Mouse (Mus musculus) embryonic facial prominence, embryonic 13.5 days (tissue): ENCODE results near the gene Sugt1. TPM values are rescaled to one million over a fixed set of nuclear protein-coding genes. Genes with fewer than 3 reads are reported as not detected.

Experiments used
- ATAC-seq: fragments of 200-750 bp; cut with Nextera tagmentation; 2 replicates; pipeline ENCODE4 v1.8.0; 2017; ENCODE audit warnings: low read depth; ENCODE audit not compliant: insufficient number of reproducible peaks, insufficient read depth, low FRiP score, low TSS enrichment
- H3K27ac ChIP-seq: fragments of 300-500 bp; sonication (generic); 2 replicates; pipeline ENCODE4 v1.5.1; 2015; ENCODE audit warnings: moderate library complexity, mild to moderate bottlenecking, inconsistent platforms
- H3K27me3 ChIP-seq: fragments of 300-500 bp; sonication (generic); 2 replicates; pipeline ENCODE4 v1.6.1; 2015; ENCODE audit warnings: mild to moderate bottlenecking, inconsistent platforms
- H3K36me3 ChIP-seq: fragments of 300-500 bp; sonication (generic); 2 replicates; pipeline ENCODE4 v1.6.1; 2015; ENCODE audit warnings: mild to moderate bottlenecking, inconsistent platforms
- H3K4me1 ChIP-seq: fragments of 300-500 bp; sonication (generic); 2 replicates; pipeline ENCODE4 v1.6.1; 2015; ENCODE audit warnings: inconsistent platforms
- H3K4me2 ChIP-seq: fragments of 300-500 bp; sonication (generic); 2 replicates; pipeline ENCODE4 v1.6.1; 2015; ENCODE audit warnings: moderate library complexity, mild to moderate bottlenecking, inconsistent platforms
- H3K4me3 ChIP-seq: fragments of 300-500 bp; sonication (generic); 2 replicates; pipeline ENCODE4 v1.5.1; 2015; ENCODE audit warnings: mild to moderate bottlenecking, inconsistent platforms
- H3K9ac ChIP-seq: fragments of 300-500 bp; sonication (generic); 2 replicates; pipeline ENCODE4 v1.6.1; 2015; ENCODE audit warnings: mild to moderate bottlenecking, inconsistent platforms
- H3K9me3 ChIP-seq: fragments of 300-500 bp; sonication (generic); 2 replicates; pipeline ENCODE4 v1.6.1; 2016; ENCODE audit warnings: inconsistent platforms
- WGBS: fragments of 180-500 bp; shearing (Covaris S2); methylation state at CpG from one replicate; pipeline ENCODE4 v1.1.7; 2015; ENCODE audit warnings: mixed read lengths; 5-methylcytosine and 5-hydroxymethylcytosine counted together
- polyA plus RNA-seq: library from polyadenylated mRNA; unstranded; fragments of >200 nt; fragmentation: Nextera tagmentation; extraction: Ambion mirVana; gene quantifications from 2 replicates; pipeline ENCODE4 v1.2.1, GENCODE M21; 2015

The Sugt1 gene
- polyA plus RNA-seq, 1 experiment from 2014 or later: 137 TPM

DNA sequence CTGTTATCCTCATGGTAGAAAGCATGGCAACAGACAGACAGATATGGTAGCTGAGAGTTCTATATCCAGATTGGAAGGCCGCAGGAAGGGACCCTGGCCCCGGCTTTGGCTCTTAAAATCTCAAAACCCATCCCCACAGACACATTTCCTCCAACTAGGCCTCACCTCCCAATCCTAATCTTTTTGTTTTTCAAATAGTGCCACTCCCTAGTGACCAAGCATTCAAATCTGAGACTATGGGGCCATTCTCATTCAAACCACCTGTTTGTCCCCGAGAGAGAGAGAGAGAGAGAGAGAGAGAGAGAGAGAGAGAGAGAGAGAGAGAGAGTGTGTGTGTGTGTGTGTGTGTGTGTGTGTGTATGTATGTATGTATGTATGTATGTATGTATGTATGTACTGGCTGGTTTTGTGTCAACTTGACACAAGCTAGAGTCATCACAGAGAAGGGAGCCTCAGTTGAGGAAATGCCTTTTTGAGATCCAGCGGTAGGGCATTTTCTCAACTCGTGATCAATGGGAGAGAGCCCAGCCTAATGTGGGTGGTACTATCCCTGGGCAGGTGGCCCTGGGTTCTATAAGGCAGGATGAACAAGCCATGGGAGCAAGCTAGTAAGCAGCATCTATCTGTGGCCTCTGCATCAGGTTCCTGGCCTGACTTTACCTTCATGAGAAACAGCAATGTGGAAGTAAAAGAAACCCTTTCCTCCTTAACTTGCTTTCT is 3.8 kb upstream of the Sugt1 start:
- Histone ChIP-seq H3K4me1 (peaks cover 11% of the 10 kb centered on the region), H3K27ac (no peak overlapping the region), H3K36me3 (peaks cover 18% of the 10 kb centered on the region), H3K4me2 (no peak overlapping the region), H3K9me3 (no peaks in the 10 kb centered on the region), H3K4me3 (no peak overlapping the region), H3K27me3 (no peaks in the 10 kb centered on the region), H3K9ac (no peak overlapping the region)
- 75% methylated on average over 5 of the region's 5 CpGs for WGBS
- no peak for ATAC-seq

DNA sequence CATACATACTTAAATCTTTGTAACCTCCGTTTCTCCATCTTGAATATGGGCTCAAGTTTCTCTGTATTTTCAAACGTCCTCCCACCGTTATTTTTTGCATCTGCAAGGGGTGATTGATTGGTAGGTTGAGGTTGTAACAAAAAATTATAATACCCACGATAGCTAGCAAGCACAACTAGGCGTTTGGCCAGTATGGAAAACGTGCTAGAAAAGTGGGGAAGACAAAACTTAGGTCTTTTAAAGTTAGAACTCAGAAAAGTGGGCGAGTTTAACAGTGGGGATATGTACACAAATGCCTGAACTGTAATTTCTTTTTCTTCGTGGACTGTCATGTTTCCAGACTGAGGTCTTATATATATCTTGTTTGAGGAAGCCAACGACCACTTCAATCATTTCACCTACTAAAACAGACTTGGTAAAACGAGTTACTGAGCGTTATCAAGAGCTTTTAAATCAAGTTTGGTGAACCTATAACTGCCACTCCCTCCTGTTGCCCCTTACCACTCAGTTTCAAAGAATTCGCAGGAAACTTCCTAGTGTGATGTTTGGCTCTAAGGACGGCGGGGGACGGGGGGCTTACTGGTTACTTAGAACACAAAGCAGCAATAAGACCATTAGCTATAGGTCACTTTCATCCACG is 872 bp upstream of the Sugt1 start:
- peak overlapping the region; percentile 96 for H3K27ac ChIP-seq
- peak overlapping the region; percentile 76 for H3K9ac ChIP-seq
- H3K27me3 ChIP-seq: no peaks in the 10 kb centered on the region
- 36% methylated on average over 16 of the region's 16 CpGs for WGBS
- peak overlapping the region; percentile 74 for H3K4me3 ChIP-seq
- no peak for ATAC-seq
- H3K4me1 ChIP-seq: peaks cover 17% of the 10 kb centered on the region
- H3K36me3 ChIP-seq: peaks cover 5% of the 10 kb centered on the region
- H3K4me2 ChIP-seq: peak overlapping the region; percentile 72
- no peaks in the 10 kb centered on the region for H3K9me3 ChIP-seq

DNA sequence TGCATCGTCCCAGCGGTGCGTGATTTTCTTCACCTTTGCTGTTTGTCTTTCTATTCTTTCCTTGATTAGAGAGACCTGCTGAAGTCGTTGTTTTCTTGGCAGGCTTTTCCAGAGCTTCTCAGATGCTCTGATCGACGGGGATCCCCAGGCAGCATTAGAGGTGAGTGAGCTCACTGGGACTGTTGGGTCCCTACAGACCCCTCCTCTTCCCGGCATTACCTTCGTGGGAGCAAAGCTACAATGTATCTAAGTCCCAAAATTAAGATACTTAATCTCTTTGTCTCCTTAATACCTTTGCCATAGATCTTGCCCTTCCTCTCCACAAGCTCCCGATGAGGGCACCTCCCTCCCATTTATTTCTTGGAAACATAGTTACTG is 350 bp downstream of the Sugt1 start:
- peak overlapping the region; percentile 74 for H3K4me3 ChIP-seq
- H3K27ac ChIP-seq: peak overlapping the region; percentile 96
- peaks cover 17% of the 10 kb centered on the region for H3K4me1 ChIP-seq
- no peaks in the 10 kb centered on the region for H3K27me3 ChIP-seq
- peaks cover under 1% of the 10 kb centered on the region for H3K36me3 ChIP-seq
- peak overlapping the region; percentile 72 for H3K4me2 ChIP-seq
- 0 out of 2 replicates have a peak, but pooled peaks have one; percentile 6 for ATAC-seq
- WGBS: under 1% methylated on average over 9 of the region's 9 CpGs
- H3K9me3 ChIP-seq: no peaks in the 10 kb centered on the region
- H3K9ac ChIP-seq: peak overlapping the region; percentile 82

DNA sequence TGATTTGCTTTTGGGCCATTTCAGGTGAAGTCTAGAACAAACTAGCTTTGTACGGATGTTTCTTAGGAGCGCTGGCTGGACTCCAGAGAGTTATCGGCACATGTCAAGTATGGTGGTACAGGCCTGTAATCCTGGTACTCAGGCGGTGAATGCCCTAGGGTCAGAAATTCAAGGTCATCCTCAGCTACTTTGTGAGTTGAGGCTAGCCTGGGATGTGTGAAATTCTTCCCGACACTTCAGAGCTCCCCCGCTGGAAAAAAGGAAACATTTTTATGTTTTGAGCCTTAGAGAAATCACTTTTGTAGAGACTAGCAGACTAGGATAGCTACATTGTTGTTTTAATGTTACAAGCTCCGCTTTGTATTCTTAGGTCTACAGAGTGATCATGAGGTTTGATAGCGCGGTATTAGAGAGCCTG is 1.1 kb downstream of the Sugt1 start:
- H3K27me3 ChIP-seq: no peaks in the 10 kb centered on the region
- no peak overlapping the region for H3K27ac ChIP-seq
- whole genome bisulfite sequencing: 90% methylated on average over 9 of the region's 9 CpGs
- no peak for ATAC-seq
- no peaks in the 10 kb centered on the region for H3K9me3 ChIP-seq
- peak overlapping the region; percentile 82; the same call in 1 of the 2 replicates for H3K9ac ChIP-seq
- no peaks in the 10 kb centered on the region; the same call in 1 of the 2 replicates for H3K36me3 ChIP-seq
- peak overlapping the region; percentile 74 for H3K4me3 ChIP-seq
- H3K4me2 ChIP-seq: peak overlapping the region; percentile 72
- H3K4me1 ChIP-seq: peaks cover 17% of the 10 kb centered on the region

DNA sequence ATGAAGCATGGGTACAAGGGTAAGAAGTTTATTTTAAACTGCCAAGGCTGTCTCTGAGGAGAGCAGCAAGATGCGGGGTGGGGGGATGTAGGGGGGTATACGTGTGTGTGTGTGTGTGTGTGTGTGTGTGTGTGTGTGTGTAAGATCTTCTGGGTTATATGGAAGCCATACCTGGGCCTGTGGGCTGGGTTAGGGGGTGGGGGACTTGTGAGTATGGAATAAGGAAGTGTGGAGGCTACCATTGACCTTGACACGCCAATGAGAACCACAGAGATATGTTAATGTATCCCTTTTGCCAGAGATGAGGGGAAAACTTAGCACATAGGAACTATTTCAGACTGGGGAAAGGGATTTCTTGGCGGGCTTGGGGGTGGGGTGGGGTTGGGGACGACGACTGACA is 1.9 kb downstream of the Sugt1 start:
- Histone ChIP-seq H3K27ac (no peak overlapping the region), H3K4me3 (no peak overlapping the region), H3K9me3 (no peaks in the 10 kb centered on the region), H3K4me2 (peak overlapping the region; percentile 72), H3K9ac (no peak overlapping the region; the same call in 1 of the 2 replicates), H3K36me3 (peaks cover 4% of the 10 kb centered on the region; the same call in 1 of the 2 replicates), H3K27me3 (no peaks in the 10 kb centered on the region), H3K4me1 (peaks cover 17% of the 10 kb centered on the region)
- WGBS: 92% methylated on average over 6 of the region's 6 CpGs
- no peak for ATAC-seq

GRCm38 (mm10) chr14:79590916-79591315 is 3.4 kb downstream of the Sugt1 start:
- Histone ChIP-seq H3K4me3 (no peak overlapping the region), H3K9ac (no peak overlapping the region), H3K4me2 (no peak overlapping the region), H3K9me3 (no peaks in the 10 kb centered on the region), H3K27me3 (no peaks in the 10 kb centered on the region), H3K36me3 (peaks cover 11% of the 10 kb centered on the region), H3K27ac (no peak overlapping the region), H3K4me1 (peaks cover 17% of the 10 kb centered on the region)
- no peak for ATAC-seq
- WGBS: 94% methylated on average over 8 of the region's 8 CpGs

- no peak for ATAC-seq
- peaks cover 14% of the 10 kb centered on the region for H3K4me1 ChIP-seq
Measured at GRCm38 (mm10) chr14:79591611-79592010, 4.1 kb downstream of the Sugt1 start.

DNA sequence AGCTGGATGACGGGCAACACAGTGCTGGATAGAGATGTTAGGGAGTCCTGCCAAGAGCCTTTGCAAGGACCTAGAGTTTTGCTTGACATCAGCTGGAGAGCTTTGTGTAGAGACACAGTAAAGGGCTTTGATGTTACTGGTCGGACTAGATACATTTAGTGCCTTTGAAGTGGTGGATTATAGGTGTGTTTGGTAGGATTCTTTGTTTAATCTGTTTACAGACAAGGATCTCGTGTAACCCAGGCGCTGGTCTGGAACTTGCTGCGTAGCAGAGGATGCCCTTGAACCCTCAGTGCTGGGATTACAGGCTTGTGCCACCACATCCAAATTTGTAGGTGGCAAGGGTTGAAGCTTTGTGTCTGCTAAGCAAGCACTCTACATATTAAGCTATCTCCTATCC is 6.6 kb downstream of the Sugt1 start:
- no peak for ATAC-seq
- peaks cover 3% of the 10 kb centered on the region; the same call in 1 of the 2 replicates for H3K4me1 ChIP-seq
- no peak overlapping the region for H3K9ac ChIP-seq
- H3K4me3 ChIP-seq: no peak overlapping the region
- H3K27ac ChIP-seq: no peak overlapping the region
- H3K36me3 ChIP-seq: peaks cover 36% of the 10 kb centered on the region
- WGBS: 83% methylated on average over 5 of the region's 5 CpGs
- H3K4me2 ChIP-seq: no peak overlapping the region
- H3K27me3 ChIP-seq: no peaks in the 10 kb centered on the region
- H3K9me3 ChIP-seq: no peaks in the 10 kb centered on the region

More at GRCm38 (mm10) chr14:79591611-79592010, 4.1 kb downstream of the Sugt1 start:
- Histone ChIP-seq H3K27me3 (no peaks in the 10 kb centered on the region), H3K4me3 (no peak overlapping the region), H3K9me3 (no peaks in the 10 kb centered on the region), H3K4me2 (no peak overlapping the region), H3K27ac (no peak overlapping the region), H3K9ac (no peak overlapping the region), H3K36me3 (peaks cover 18% of the 10 kb centered on the region)
- WGBS: 92% methylated on average over 2 of the region's 2 CpGs

- no peak overlapping the region for H3K9ac ChIP-seq
- no peaks in the 10 kb centered on the region for H3K27me3 ChIP-seq
- no peak overlapping the region for H3K4me3 ChIP-seq
- H3K4me2 ChIP-seq: no peak overlapping the region
- no peak overlapping the region for H3K27ac ChIP-seq
- peaks cover 61% of the 10 kb centered on the region for H3K36me3 ChIP-seq
- WGBS: 87% methylated on average over 4 of the region's 4 CpGs
- ATAC-seq: no peak
- H3K9me3 ChIP-seq: no peaks in the 10 kb centered on the region
- H3K4me1 ChIP-seq: no peaks in the 10 kb centered on the region
Measured at GRCm38 (mm10) chr14:79596602-79597001, 9.1 kb downstream of the Sugt1 start.

DNA sequence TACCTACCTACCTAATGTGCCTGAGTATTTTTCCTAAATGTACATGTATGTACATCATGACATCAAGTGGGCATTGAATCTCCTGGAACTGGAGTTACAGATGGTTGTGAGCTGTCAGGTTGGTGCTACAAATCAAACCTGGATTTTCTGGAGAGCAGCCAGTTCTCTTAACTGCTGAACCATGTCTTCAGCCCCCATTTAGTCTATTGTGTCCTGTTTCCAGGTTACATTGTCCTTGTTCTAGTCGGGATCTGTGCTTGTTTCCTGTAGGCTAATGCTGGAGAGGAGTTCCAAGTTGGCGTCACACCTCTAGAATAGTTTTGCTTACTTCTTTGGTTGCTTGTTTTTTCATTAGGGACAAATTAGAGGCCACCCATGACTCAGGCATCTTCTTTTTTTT is 18.4 kb downstream of the Sugt1 start:
- H3K27me3 ChIP-seq: no peaks in the 10 kb centered on the region
- no peak overlapping the region for H3K4me2 ChIP-seq
- no peaks in the 10 kb centered on the region for H3K4me1 ChIP-seq
- H3K27ac ChIP-seq: no peak overlapping the region
- no peaks in the 10 kb centered on the region for H3K9me3 ChIP-seq
- peaks cover 81% of the 10 kb centered on the region for H3K36me3 ChIP-seq
- no peak overlapping the region for H3K4me3 ChIP-seq
- WGBS: 87% methylated on average over 2 of the region's 2 CpGs
- ATAC-seq: no peak
- no peak overlapping the region for H3K9ac ChIP-seq

DNA sequence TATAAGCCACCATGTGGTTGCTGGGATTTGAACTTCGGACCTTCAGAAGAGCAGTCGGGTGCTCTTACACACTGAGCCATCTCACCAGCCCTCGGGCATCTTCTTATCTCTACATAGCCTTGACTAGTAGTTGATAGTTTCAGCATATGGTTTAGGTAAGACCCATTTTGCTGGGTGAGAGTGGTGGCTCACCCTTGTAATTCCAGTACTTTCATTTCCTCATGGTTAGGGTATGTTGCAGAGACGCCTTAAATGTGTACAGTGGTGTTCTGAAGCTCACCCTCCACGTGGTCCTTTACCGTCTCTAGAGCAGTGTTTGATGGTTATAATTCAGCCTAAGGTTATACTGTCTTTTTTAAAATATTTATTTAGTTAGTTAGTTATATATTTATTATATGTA is 18.9 kb downstream of the Sugt1 start:
- Histone ChIP-seq H3K27me3 (no peaks in the 10 kb centered on the region), H3K36me3 (peaks cover 81% of the 10 kb centered on the region), H3K9ac (no peak overlapping the region), H3K27ac (no peak overlapping the region), H3K4me1 (no peaks in the 10 kb centered on the region), H3K4me3 (no peak overlapping the region), H3K9me3 (no peaks in the 10 kb centered on the region), H3K4me2 (no peak overlapping the region)
- 91% methylated on average over 6 of the region's 6 CpGs for WGBS
- no peak for ATAC-seq

DNA sequence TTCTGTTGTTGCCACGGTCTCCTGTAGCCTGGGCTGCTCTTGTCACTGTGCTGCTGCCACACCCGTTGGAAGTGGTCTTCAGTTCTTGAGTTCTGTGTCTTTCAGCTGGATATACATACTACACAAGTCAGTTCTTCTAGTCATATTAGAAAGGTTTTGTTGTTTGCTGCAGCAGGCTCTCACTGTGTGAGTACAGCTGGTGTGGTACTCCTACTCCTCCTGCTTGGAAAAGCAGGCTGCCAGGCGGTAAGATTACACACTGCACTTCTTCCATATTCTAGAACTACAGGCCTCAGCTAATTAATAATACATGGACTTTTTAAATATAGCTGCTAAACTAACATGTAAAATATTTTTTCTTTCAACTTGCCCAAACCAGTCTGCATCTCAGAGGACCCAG is 19.4 kb downstream of the Sugt1 start:
- no peak for ATAC-seq
- Histone ChIP-seq H3K27ac (no peak overlapping the region), H3K36me3 (peaks cover 80% of the 10 kb centered on the region), H3K4me3 (no peak overlapping the region), H3K4me2 (no peak overlapping the region), H3K9me3 (no peaks in the 10 kb centered on the region), H3K4me1 (no peaks in the 10 kb centered on the region), H3K9ac (no peak overlapping the region), H3K27me3 (no peaks in the 10 kb centered on the region)
- WGBS: 90% methylated on average over 3 of the region's 3 CpGs
